Mouse (Mus musculus): ENCODE results near the gene Itln1.

DNA sequence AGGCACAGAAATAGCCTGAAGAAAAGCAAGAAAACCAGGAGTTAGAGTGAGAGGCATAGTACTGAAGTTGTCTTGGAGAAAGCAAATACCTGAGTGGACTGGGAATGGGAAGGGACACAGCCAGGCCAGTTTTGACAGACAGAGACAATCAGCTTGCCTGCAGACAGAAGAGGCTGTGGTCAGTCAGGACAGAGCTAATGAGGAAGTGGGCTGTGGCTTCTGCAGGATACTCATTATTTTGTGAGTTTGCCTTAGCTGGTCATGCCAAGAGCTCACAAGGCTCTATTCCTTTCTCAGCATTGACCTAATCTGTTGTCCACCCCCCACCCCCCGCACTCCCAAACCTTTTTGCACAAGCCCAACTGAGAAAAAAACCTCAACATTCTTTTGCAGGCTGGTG, 26.1 kb upstream of the Itln1 start:
- no peak for TF ChIP-seq CTCF (conservative IDR thresholded peaks at IDR 0.05; ENCODE audit: insufficient read depth, insufficient read length, low read depth, low read length)
- no peak for TF ChIP-seq POLR2A (IDR thresholded peaks at IDR 0.05; ENCODE audit: low read depth, low read length)
